Mouse (Mus musculus) embryonic facial prominence, embryonic 13.5 days (tissue): ENCODE measurements around the gene Wbp2nl. TPM values are rescaled to one million over a fixed set of nuclear protein-coding genes. Genes with fewer than 3 reads are reported as not detected.

Source experiments
- ATAC-seq: fragments of 200-750 bp; cut with Nextera tagmentation; 2 replicates; pipeline ENCODE4 v1.8.0; 2017; ENCODE audit warnings: low read depth; ENCODE audit not compliant: insufficient number of reproducible peaks, insufficient read depth, low FRiP score, low TSS enrichment
- H3K27ac ChIP-seq: fragments of 300-500 bp; sonication (generic); 2 replicates; pipeline ENCODE4 v1.5.1; 2015; ENCODE audit warnings: moderate library complexity, mild to moderate bottlenecking, inconsistent platforms
- H3K27me3 ChIP-seq: fragments of 300-500 bp; sonication (generic); 2 replicates; pipeline ENCODE4 v1.6.1; 2015; ENCODE audit warnings: mild to moderate bottlenecking, inconsistent platforms
- H3K36me3 ChIP-seq: fragments of 300-500 bp; sonication (generic); 2 replicates; pipeline ENCODE4 v1.6.1; 2015; ENCODE audit warnings: mild to moderate bottlenecking, inconsistent platforms
- H3K4me1 ChIP-seq: fragments of 300-500 bp; sonication (generic); 2 replicates; pipeline ENCODE4 v1.6.1; 2015; ENCODE audit warnings: inconsistent platforms
- H3K4me2 ChIP-seq: fragments of 300-500 bp; sonication (generic); 2 replicates; pipeline ENCODE4 v1.6.1; 2015; ENCODE audit warnings: moderate library complexity, mild to moderate bottlenecking, inconsistent platforms
- H3K4me3 ChIP-seq: fragments of 300-500 bp; sonication (generic); 2 replicates; pipeline ENCODE4 v1.5.1; 2015; ENCODE audit warnings: mild to moderate bottlenecking, inconsistent platforms
- H3K9ac ChIP-seq: fragments of 300-500 bp; sonication (generic); 2 replicates; pipeline ENCODE4 v1.6.1; 2015; ENCODE audit warnings: mild to moderate bottlenecking, inconsistent platforms
- H3K9me3 ChIP-seq: fragments of 300-500 bp; sonication (generic); 2 replicates; pipeline ENCODE4 v1.6.1; 2016; ENCODE audit warnings: inconsistent platforms
- WGBS: fragments of 180-500 bp; shearing (Covaris S2); methylation state at CpG from one replicate; pipeline ENCODE4 v1.1.7; 2015; ENCODE audit warnings: mixed read lengths; 5-methylcytosine and 5-hydroxymethylcytosine counted together
- polyA plus RNA-seq: library from polyadenylated mRNA; unstranded; fragments of >200 nt; fragmentation: Nextera tagmentation; extraction: Ambion mirVana; gene quantifications from 2 replicates; pipeline ENCODE4 v1.2.1, GENCODE M21; 2015

Gene Wbp2nl
- not detected in 2 replicates for polyA plus RNA-seq

- no peak for ATAC-seq
- no peaks in the 10 kb centered on the region; the same call in 1 of the 2 replicates for H3K27me3 ChIP-seq
- H3K4me3 ChIP-seq: no peak within 1 kb of the TSS
- H3K4me2 ChIP-seq: peak within 1 kb of the TSS; percentile 18; the same call in 1 of the 2 replicates
- H3K9me3 ChIP-seq: no peaks in the 10 kb centered on the region
- WGBS: 60% methylated on average over 39 of the region's 39 CpGs
- H3K36me3 ChIP-seq: no peaks in the 10 kb centered on the region
- 0 out of 2 replicates have a peak, but pooled peaks cover 2% of the 10 kb centered on the region for H3K4me1 ChIP-seq
- no peak within 1 kb of the TSS for H3K27ac ChIP-seq
- H3K9ac ChIP-seq: no peak within 1 kb of the TSS
Measured at GRCm38 (mm10) chr15:82298764-82299561, at the start of gene Wbp2nl. Gene Wbp2nl, plus strand, starts transcription at chr15:82298954.

GRCm38 (mm10) chr15:82251579-82251978 is 47.2 kb upstream of the Wbp2nl start:
- Histone ChIP-seq H3K9ac (no peak overlapping the region), H3K4me3 (no peak overlapping the region), H3K36me3 (no peaks in the 10 kb centered on the region), H3K4me2 (no peak overlapping the region), H3K27ac (no peak overlapping the region), H3K4me1 (peaks cover 7% of the 10 kb centered on the region; the same call in 1 of the 2 replicates), H3K9me3 (no peaks in the 10 kb centered on the region), H3K27me3 (peaks cover 9% of the 10 kb centered on the region; the same call in 1 of the 2 replicates)
- 92% methylated on average over 3 of the region's 3 CpGs for WGBS
- no peak for ATAC-seq

- ATAC-seq: no peak
- H3K4me1 ChIP-seq: peaks cover 7% of the 10 kb centered on the region; the same call in 1 of the 2 replicates
- H3K27me3 ChIP-seq: peaks cover 13% of the 10 kb centered on the region; the same call in 1 of the 2 replicates
- no peak within 1 kb of the TSS for H3K4me3 ChIP-seq
- H3K36me3 ChIP-seq: no peaks in the 10 kb centered on the region
- 83% methylated on average over 6 of the region's 6 CpGs for WGBS
- no peak within 1 kb of the TSS for H3K27ac ChIP-seq
- no peak within 1 kb of the TSS for H3K4me2 ChIP-seq
- H3K9ac ChIP-seq: no peak within 1 kb of the TSS
- H3K9me3 ChIP-seq: no peaks in the 10 kb centered on the region
Measured at GRCm38 (mm10) chr15:82252097-82252496, 46.7 kb upstream of the Wbp2nl start, which contains the start of gene 1500009C09Rik. Gene 1500009C09Rik, plus strand, starts transcription at chr15:82252397.

GRCm38 (mm10) chr15:82255248-82255647 is 43.5 kb upstream of the Wbp2nl start:
- Histone ChIP-seq H3K9me3 (no peaks in the 10 kb centered on the region), H3K4me3 (no peak overlapping the region), H3K27ac (no peak overlapping the region), H3K27me3 (peaks cover 18% of the 10 kb centered on the region; the same call in 1 of the 2 replicates), H3K9ac (no peak overlapping the region), H3K36me3 (no peaks in the 10 kb centered on the region), H3K4me2 (no peak overlapping the region), H3K4me1 (peaks cover 7% of the 10 kb centered on the region; the same call in 1 of the 2 replicates)
- 49% methylated on average over 4 of the region's 4 CpGs for WGBS
- ATAC-seq: no peak

- no peak for ATAC-seq
- WGBS: 22% methylated on average over 10 of the region's 10 CpGs
- Histone ChIP-seq H3K27ac (no peak overlapping the region), H3K4me2 (no peak overlapping the region), H3K4me3 (no peak overlapping the region), H3K4me1 (peaks cover 7% of the 10 kb centered on the region; the same call in 1 of the 2 replicates), H3K27me3 (peaks cover 18% of the 10 kb centered on the region; the same call in 1 of the 2 replicates), H3K9ac (peak overlapping the region; percentile 37; the same call in 1 of the 2 replicates), H3K36me3 (no peaks in the 10 kb centered on the region), H3K9me3 (no peaks in the 10 kb centered on the region)
Measured at GRCm38 (mm10) chr15:82255944-82256383, 42.8 kb upstream of the Wbp2nl start.

GRCm38 (mm10) chr15:82259510-82259909 is 39.2 kb upstream of the Wbp2nl start:
- no peaks in the 10 kb centered on the region for H3K9me3 ChIP-seq
- H3K4me1 ChIP-seq: peaks cover 9% of the 10 kb centered on the region; the same call in 1 of the 2 replicates
- no peak overlapping the region for H3K27ac ChIP-seq
- H3K9ac ChIP-seq: no peak overlapping the region
- H3K36me3 ChIP-seq: no peaks in the 10 kb centered on the region
- no peak overlapping the region for H3K4me2 ChIP-seq
- ATAC-seq: no peak
- no peak overlapping the region for H3K4me3 ChIP-seq
- WGBS: 16% methylated on average over 16 of the region's 16 CpGs
- H3K27me3 ChIP-seq: peaks cover 18% of the 10 kb centered on the region; the same call in 1 of the 2 replicates

- H3K4me1 ChIP-seq: 0 out of 2 replicates have a peak, but pooled peaks cover 4% of the 10 kb centered on the region
- H3K27ac ChIP-seq: no peak overlapping the region
- no peak overlapping the region for H3K9ac ChIP-seq
- H3K4me3 ChIP-seq: no peak overlapping the region
- H3K27me3 ChIP-seq: peaks cover 4% of the 10 kb centered on the region; the same call in 1 of the 2 replicates
- no peaks in the 10 kb centered on the region for H3K36me3 ChIP-seq
- WGBS: 13% methylated on average over 6 of the region's 6 CpGs
- H3K9me3 ChIP-seq: no peaks in the 10 kb centered on the region
- H3K4me2 ChIP-seq: no peak overlapping the region
- ATAC-seq: no peak
Measured at GRCm38 (mm10) chr15:82266356-82266755, 32.4 kb upstream of the Wbp2nl start.

GRCm38 (mm10) chr15:82268185-82268584 is 30.6 kb upstream of the Wbp2nl start:
- no peak for ATAC-seq
- Histone ChIP-seq H3K36me3 (no peaks in the 10 kb centered on the region), H3K9ac (no peak overlapping the region), H3K27me3 (peaks cover 20% of the 10 kb centered on the region), H3K27ac (no peak overlapping the region), H3K4me2 (no peak overlapping the region), H3K4me1 (0 out of 2 replicates have a peak, but pooled peaks cover 4% of the 10 kb centered on the region), H3K4me3 (no peak overlapping the region), H3K9me3 (no peaks in the 10 kb centered on the region)
- WGBS: 30% methylated on average over 3 of the region's 3 CpGs

- H3K27me3 ChIP-seq: peaks cover 26% of the 10 kb centered on the region
- no peak overlapping the region for H3K9ac ChIP-seq
- H3K9me3 ChIP-seq: no peaks in the 10 kb centered on the region
- 0 out of 2 replicates have a peak, but pooled peaks cover 4% of the 10 kb centered on the region for H3K4me1 ChIP-seq
- no peaks in the 10 kb centered on the region for H3K36me3 ChIP-seq
- H3K27ac ChIP-seq: no peak overlapping the region
- no peak overlapping the region for H3K4me2 ChIP-seq
- no peak for ATAC-seq
- H3K4me3 ChIP-seq: no peak overlapping the region
- 85% methylated on average over 9 of the region's 9 CpGs for WGBS
Measured at GRCm38 (mm10) chr15:82268783-82269182, 30.0 kb upstream of the Wbp2nl start.

- no peak overlapping the region for H3K4me3 ChIP-seq
- no peak overlapping the region for H3K9ac ChIP-seq
- no peak overlapping the region for H3K4me2 ChIP-seq
- H3K36me3 ChIP-seq: no peaks in the 10 kb centered on the region
- peaks cover 8% of the 10 kb centered on the region for H3K4me1 ChIP-seq
- WGBS: 4% methylated on average over 5 of the region's 5 CpGs
- H3K27me3 ChIP-seq: peaks cover 44% of the 10 kb centered on the region
- ATAC-seq: no peak
- H3K9me3 ChIP-seq: no peaks in the 10 kb centered on the region
- H3K27ac ChIP-seq: no peak overlapping the region
Measured at GRCm38 (mm10) chr15:82271201-82271600, 27.6 kb upstream of the Wbp2nl start.

GRCm38 (mm10) chr15:82272295-82272694 is 26.5 kb upstream of the Wbp2nl start:
- Histone ChIP-seq H3K9me3 (no peaks in the 10 kb centered on the region), H3K9ac (no peak overlapping the region), H3K4me2 (no peak overlapping the region), H3K4me3 (no peak overlapping the region), H3K27ac (no peak overlapping the region), H3K4me1 (peaks cover 12% of the 10 kb centered on the region), H3K27me3 (peaks cover 47% of the 10 kb centered on the region), H3K36me3 (no peaks in the 10 kb centered on the region)
- ATAC-seq: no peak
- WGBS: 81% methylated on average over 6 of the region's 6 CpGs
